In genomic region chr7:84690101-84690509, GRCm38 (mm10) we compare ENCODE assay signal across 8 mouse cellular contexts. TPM values are rescaled to one million over a fixed set of nuclear protein-coding genes. Genes with fewer than 3 reads are reported as not detected.
DNase-seq lines count a peak whose midpoint lies in the region; ATAC-seq and TF ChIP-seq lines count a peak whose summit lies in the region.

No protein-coding gene starts in this region.

- no peak for DNase-seq in lung, postnatal 10 days
- no peak for DNase-seq in limb, embryonic 11.5 days (ENCODE audit: low spot score)
- DNase-seq in thymus, postnatal 0 days (ENCODE audit: low spot score) = no peak
- no peak for DNase-seq in kidney, postnatal 36 days

- no peaks in the 10 kb centered on the region; the same call in 1 of the 2 replicates for H3K4me1 ChIP-seq in lung, embryonic 16.5 days (replicated peaks; ENCODE audit: control insufficient read depth, insufficient read depth, low read length)
- no peaks in the 10 kb centered on the region for H3K4me1 ChIP-seq in limb, embryonic 11.5 days (ENCODE audit: control insufficient read depth, insufficient read depth, low read length)
- H3K4me1 ChIP-seq in small intestine, adult 2 months (ENCODE audit: control insufficient read depth, insufficient read depth, insufficient read length, low read length) = peaks cover 9% of the 10 kb centered on the region; the same call in 1 of the 2 replicates

- peak overlapping the region; percentile 73 for H3K4me2 ChIP-seq in lung, embryonic 16.5 days (ENCODE audit: low read depth, low read length)
- H3K4me2 ChIP-seq in limb, embryonic 11.5 days (ENCODE audit: low read depth, severe bottlenecking) = peak overlapping the region; percentile 64

- peak overlapping the region; percentile 89 for H3K4me3 ChIP-seq in lung, embryonic 16.5 days (ENCODE audit: low read length)
- peak overlapping the region; percentile 61 for H3K4me3 ChIP-seq in limb, embryonic 11.5 days (ENCODE audit: low read depth, low read length)
- peak overlapping the region; percentile 66 for H3K4me3 ChIP-seq in small intestine, adult 2 months (ENCODE audit: low read depth, low read length)

- H3K27ac ChIP-seq in lung, embryonic 16.5 days (ENCODE audit: low read length) = no peak overlapping the region
- no peak overlapping the region for H3K27ac ChIP-seq in limb, embryonic 11.5 days (replicated peaks; ENCODE audit: low read depth, low read length)
- H3K27ac ChIP-seq in small intestine, adult 2 months (ENCODE audit: insufficient read depth, low read depth, low read length) = no peak overlapping the region

- no peaks in the 10 kb centered on the region for H3K36me3 ChIP-seq in lung, embryonic 16.5 days (ENCODE audit: control insufficient read depth, insufficient read depth, low read length)
- H3K36me3 ChIP-seq in limb, embryonic 11.5 days (ENCODE audit: control insufficient read depth, insufficient read depth, low read length) = no peaks in the 10 kb centered on the region
- H3K36me3 ChIP-seq in small intestine, adult 2 months (ENCODE audit: control insufficient read depth, insufficient read depth, low read length) = no peaks in the 10 kb centered on the region

- peak overlapping the region; percentile 56 for H3K9ac ChIP-seq in lung, embryonic 16.5 days (ENCODE audit: low read length)
- H3K9ac ChIP-seq in limb, embryonic 11.5 days (ENCODE audit: low read length) = peak overlapping the region; percentile 43

- 3% methylated on average over 19 of the region's 19 CpGs for WGBS in lung, embryonic 16.5 days
- WGBS in limb, embryonic 11.5 days = 4% methylated on average over 19 of the region's 19 CpGs
- 9% methylated on average over 19 of the region's 19 CpGs for WGBS in small intestine, adult 2 months

- no peak for TF ChIP-seq CTCF in small intestine, adult 2 months (IDR thresholded peaks at IDR 0.05; ENCODE audit: extremely low read depth, insufficient read length, insufficient replicate concordance, low read depth, low read length)

- no peak; the same call in 1 of the 2 replicates for ATAC-seq in lung, embryonic 16.5 days (ENCODE audit: low read depth)
- ATAC-seq in erythroblast, adult 5-6 weeks (replicated peaks; ENCODE audit: low FRiP score, poor library complexity, severe bottlenecking) = peak; percentile 62
- ATAC-seq in limb, embryonic 11.5 days (ENCODE audit: insufficient number of reproducible peaks, low FRiP score, low TSS enrichment, low read depth) = no peak; the same call in 1 of the 2 replicates
- ATAC-seq in granulocyte monocyte progenitor cell, adult 5-6 weeks (replicated peaks; ENCODE audit: poor library complexity, severe bottlenecking) = no peak

- H3K27me3 ChIP-seq in lung, embryonic 16.5 days (ENCODE audit: control insufficient read depth, insufficient read depth, low read depth, low read length) = no peaks in the 10 kb centered on the region
- no peaks in the 10 kb centered on the region for H3K27me3 ChIP-seq in limb, embryonic 11.5 days (ENCODE audit: control insufficient read depth, insufficient read depth, low read length)
- no peaks in the 10 kb centered on the region for H3K27me3 ChIP-seq in small intestine, adult 2 months (ENCODE audit: control insufficient read depth, insufficient read depth, low read length)

- H3K9me3 ChIP-seq in lung, embryonic 16.5 days (ENCODE audit: control insufficient read depth, low read length) = no peaks in the 10 kb centered on the region
- H3K9me3 ChIP-seq in limb, embryonic 11.5 days (ENCODE audit: control insufficient read depth, low read length) = no peaks in the 10 kb centered on the region

- no peak for TF ChIP-seq POLR2A in small intestine, adult 2 months (IDR thresholded peaks at IDR 0.05; ENCODE audit: low read depth, low read length)

RNA-seq across cellular contexts. Expression of gene Zfand6, which starts 0.3 kb away (rescaled TPM):
- 185 and 186 TPM in 2 replicates for polyA plus RNA-seq in lung, embryonic 16.5 days (2015; fragmentation: Nextera tagmentation; extraction: Ambion mirVana)
- 436 and 450 TPM in 2 replicates for total RNA-seq in erythroblast, adult 5-6 weeks (2015; ENCODE audit: low replicate concordance)
- total RNA-seq in erythroblast, adult 5-6 weeks (2017; ENCODE audit: low replicate concordance) = 548 and 626 TPM in 2 replicates
- polyA plus RNA-seq in limb, embryonic 11.5 days (2014; fragmentation: Nextera tagmentation; extraction: Ambion mirVana) = 197 and 215 TPM in 2 replicates
- 40.7 and 73.8 TPM in 2 replicates for polyA plus RNA-seq in small intestine, adult 2 months (2012; rRNA removed)
- total RNA-seq in granulocyte monocyte progenitor cell, adult 5-6 weeks (2014; fragmentation: Nextera tagmentation) = 54.8 and 68.8 TPM in 2 replicates
- total RNA-seq in granulocyte monocyte progenitor cell, adult 5-6 weeks (2017) = 50.8 and 70.7 TPM in 2 replicates
- 166 and 178 TPM in 2 replicates for polyA plus RNA-seq in thymus, postnatal 0 days (2015; fragmentation: Nextera tagmentation; extraction: Ambion mirVana)
